Mouse (Mus musculus) kidney, adult 2 months (tissue): ENCODE results near the gene Kbtbd4. TPM values are rescaled to one million over a fixed set of nuclear protein-coding genes. Genes with fewer than 3 reads are reported as not detected.

Experiments
- DNase-seq: peaks from one replicate; pipeline ENCODE4 v3.0.0; 2021
- H3K27ac ChIP-seq: fragments of 200-500 bp; 2 replicates; pipeline ENCODE4 v1.5.1; 2012; ENCODE audit warnings: low read depth, low read length, control low read depth, inconsistent platforms; ENCODE audit not compliant: insufficient read depth
- H3K27me3 ChIP-seq: fragments of 200-500 bp; replicated peaks from 2 replicates; pipeline ENCODE4 v1.6.1; 2012; ENCODE audit warnings: mild to moderate bottlenecking, moderate library complexity, low read length, inconsistent platforms; ENCODE audit not compliant: control insufficient read depth, insufficient read depth
- H3K36me3 ChIP-seq: fragments of 200-500 bp; 2 replicates; pipeline ENCODE4 v1.6.1; 2012; ENCODE audit warnings: mild to moderate bottlenecking, moderate library complexity, low read length, inconsistent platforms; ENCODE audit not compliant: control insufficient read depth, insufficient read depth
- H3K4me1 ChIP-seq: fragments of 200-500 bp; 2 replicates; pipeline ENCODE4 v1.6.1; 2011; ENCODE audit warnings: low read length; ENCODE audit not compliant: control insufficient read depth, insufficient read depth
- H3K4me3 ChIP-seq: fragments of 200-500 bp; 2 replicates; pipeline ENCODE4 v1.5.1; 2011; ENCODE audit warnings: mild to moderate bottlenecking, low read depth, low read length, control low read depth; ENCODE audit not compliant: insufficient read depth
- CTCF ChIP-seq: fragments of 200-500 bp; conservative IDR thresholded peaks from 2 replicates; pipeline ENCODE4 v1.5.1; 2011; ENCODE audit warnings: low read depth, mild to moderate bottlenecking, control low read depth, low read length, moderate library complexity, mixed read lengths; ENCODE audit not compliant: insufficient read depth, insufficient read length
- POLR2A ChIP-seq: fragments of 200-500 bp; IDR thresholded peaks from one replicate; pipeline ENCODE4 v1.6.1; 2011; ENCODE audit warnings: low read depth, low read length, control low read depth
- WGBS: fragments of 180-500 bp; shearing (Covaris S2); methylation state at CpG from one replicate; pipeline ENCODE4 v1.1.7; 2018; 5-methylcytosine and 5-hydroxymethylcytosine counted together
- polyA plus RNA-seq: library from polyadenylated mRNA; depleted of rRNA; stranded (reverse); fragments of >200 nt; gene quantifications from 2 replicates; pipeline ENCODE4 v1.2.3, GENCODE M21; 2012

Gene Kbtbd4
- polyA plus RNA-seq, 1 experiment: 19.0 TPM

GRCm38 (mm10) chr2:90921178-90921577, 16.6 kb downstream of the Kbtbd4 start:
- WGBS: 84% methylated on average over 1 of the region's 1 CpGs
- DNase-seq: no peak
- Histone ChIP-seq H3K4me3 (no peak overlapping the region), H3K36me3 (no peaks in the 10 kb centered on the region), H3K27me3 (no peaks in the 10 kb centered on the region), H3K4me1 (peaks cover 12% of the 10 kb centered on the region), H3K27ac (no peak overlapping the region)
- TF ChIP-seq POLR2A (no peak), CTCF (no peak)

- DNase-seq: no peak
- H3K4me1 ChIP-seq: peaks cover 7% of the 10 kb centered on the region; the same call in 1 of the 2 replicates
- no peak overlapping the region for H3K4me3 ChIP-seq
- TF ChIP-seq CTCF (no peak), POLR2A (no peak)
- H3K27ac ChIP-seq: no peak overlapping the region
- H3K27me3 ChIP-seq: no peaks in the 10 kb centered on the region
- H3K36me3 ChIP-seq: no peaks in the 10 kb centered on the region
- 94% methylated on average over 2 of the region's 2 CpGs for WGBS
These were observed 18.1 kb downstream of the Kbtbd4 start for GRCm38 (mm10) chr2:90922636-90923035.

GRCm38 (mm10) chr2:90928566-90928965, 24.0 kb downstream of the Kbtbd4 start:
- Histone ChIP-seq H3K27ac (no peak overlapping the region), H3K4me1 (no peaks in the 10 kb centered on the region), H3K4me3 (no peak overlapping the region), H3K36me3 (no peaks in the 10 kb centered on the region), H3K27me3 (no peaks in the 10 kb centered on the region)
- TF ChIP-seq POLR2A (no peak), CTCF (no peak)
- DNase-seq: no peak
- 90% methylated on average over 13 of the region's 13 CpGs for WGBS

GRCm38 (mm10) chr2:90931829-90932228, 27.3 kb downstream of the Kbtbd4 start:
- Histone ChIP-seq H3K4me1 (no peaks in the 10 kb centered on the region), H3K27me3 (no peaks in the 10 kb centered on the region), H3K36me3 (no peaks in the 10 kb centered on the region), H3K27ac (no peak overlapping the region), H3K4me3 (no peak overlapping the region)
- WGBS: 52% methylated on average over 8 of the region's 8 CpGs
- no peak for TF ChIP-seq CTCF
- TF ChIP-seq POLR2A: no peak
- no peak for DNase-seq

- no peak overlapping the region for H3K27ac ChIP-seq
- no peaks in the 10 kb centered on the region for H3K4me1 ChIP-seq
- no peak for DNase-seq
- TF ChIP-seq CTCF (no peak), POLR2A (no peak)
- no peaks in the 10 kb centered on the region for H3K36me3 ChIP-seq
- no peaks in the 10 kb centered on the region for H3K27me3 ChIP-seq
- WGBS: 67% methylated on average over 2 of the region's 2 CpGs
- no peak overlapping the region for H3K4me3 ChIP-seq
These were observed 27.7 kb downstream of the Kbtbd4 start for GRCm38 (mm10) chr2:90932273-90932672.

- no peak for DNase-seq
- TF ChIP-seq POLR2A (no peak), CTCF (no peak)
- Histone ChIP-seq H3K4me1 (peaks cover 10% of the 10 kb centered on the region; the same call in 1 of the 2 replicates), H3K27ac (no peak overlapping the region), H3K27me3 (no peaks in the 10 kb centered on the region), H3K4me3 (no peak overlapping the region), H3K36me3 (no peaks in the 10 kb centered on the region)
- WGBS: 55% methylated on average over 3 of the region's 3 CpGs
These were observed 33.8 kb downstream of the Kbtbd4 start for GRCm38 (mm10) chr2:90938362-90938761.

- DNase-seq: no peak
- WGBS: 31% methylated on average over 8 of the region's 8 CpGs
- no peak overlapping the region for H3K27ac ChIP-seq
- no peaks in the 10 kb centered on the region for H3K27me3 ChIP-seq
- H3K36me3 ChIP-seq: no peaks in the 10 kb centered on the region
- peaks cover 16% of the 10 kb centered on the region; the same call in 1 of the 2 replicates for H3K4me1 ChIP-seq
- no peak for TF ChIP-seq POLR2A
- TF ChIP-seq CTCF: no peak
- peak overlapping the region; percentile 95 for H3K4me3 ChIP-seq
These were observed 35.2 kb downstream of the Kbtbd4 start for GRCm38 (mm10) chr2:90939750-90940149.
